28 mouse cellular contexts compared by ENCODE assay signal in the genomic region with DNA sequence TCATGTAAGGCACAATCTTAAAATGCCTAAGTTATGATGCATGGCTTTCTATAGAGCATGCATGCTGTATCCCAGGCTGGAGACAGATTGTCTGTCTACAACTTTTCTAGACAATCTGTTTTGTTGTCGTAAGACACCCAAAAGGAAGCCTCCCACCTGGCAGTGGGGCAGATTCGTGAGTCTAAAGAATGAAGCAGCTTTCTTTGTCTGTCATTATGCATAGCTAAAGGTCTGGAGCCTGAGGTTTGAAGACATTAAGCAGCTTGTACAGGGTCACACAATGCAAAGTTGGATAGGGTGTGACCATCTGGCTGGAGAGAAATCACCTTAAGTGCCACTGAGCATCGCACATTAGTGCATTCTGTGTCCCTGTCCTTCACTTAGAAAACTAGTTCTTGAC.
A peak's percentile ranks its signal among the peaks of the same experiment; 100 is the strongest.
DNase-seq lines count a peak whose midpoint lies in the region; ATAC-seq lines count a peak whose summit lies in the region.
"Had no signal": no experiment of that assay in that cellular context is flagged by ENCODE, and none has a peak within 500 bp of the region (broad histone marks: within the 10 kb centered on the region; RNA-seq: fewer than 3 reads in every experiment).

No protein-coding gene starts in this region.

- WGBS in neural tube, embryonic 13.5 days: 43% methylated on average over 3 of the region's 3 CpGs

- peaks cover 22% of the 10 kb centered on the region for H3K4me1 ChIP-seq in neural tube, embryonic 13.5 days (replicated peaks)
- H3K4me1 ChIP-seq: megakaryocyte, embryonic 14.5 days had no signal

- H3K36me3 ChIP-seq in neural tube, embryonic 13.5 days: no peaks in the 10 kb centered on the region
- H3K36me3 ChIP-seq: heart, embryonic 12.5 days; neural tube, embryonic 12.5 days had no signal

- 0 out of 2 replicates have a peak overlapping the region, but pooled peaks have one; percentile 33 for H3K27ac ChIP-seq in neural tube, embryonic 13.5 days (replicated peaks)
- H3K27ac ChIP-seq: embryonic facial prominence, embryonic 12.5 days; hindbrain, embryonic 10.5 days; hindbrain, postnatal 0 days; limb, embryonic 15.5 days; liver, embryonic 14.5 days; neural tube, embryonic 12.5 days had no signal

- H3K4me3 ChIP-seq in neural tube, embryonic 13.5 days: no peak overlapping the region
- H3K4me3 ChIP-seq: embryonic facial prominence, embryonic 12.5 days; erythroblast, embryonic 14.5 days; heart, embryonic 12.5 days; hindbrain, embryonic 10.5 days; limb, embryonic 15.5 days; megakaryocyte, embryonic 14.5 days; midbrain, embryonic 13.5 days; neural tube, embryonic 12.5 days had no signal

- H3K9me3 ChIP-seq in neural tube, embryonic 13.5 days: no peaks in the 10 kb centered on the region
- H3K9me3 ChIP-seq: embryonic facial prominence, embryonic 12.5 days; heart, embryonic 12.5 days; hindbrain, embryonic 10.5 days; limb, embryonic 15.5 days; megakaryocyte, embryonic 14.5 days; midbrain, embryonic 13.5 days; neural tube, embryonic 12.5 days had no signal

- peak; percentile 17 to 42 for DNase-seq in layer of hippocampus, adult 18-20 months (ENCODE audit: low spot score in 2 of 2)
- no peak for DNase-seq in layer of hippocampus, postnatal 10 days (ENCODE audit: low spot score in 2 of 2)
- no peak for DNase-seq in neural tube, embryonic 10.5 days (ENCODE audit: extremely low spot score, low spot score)
- DNase-seq in NIH3T3 (ENCODE audit: low read depth): peak; percentile 17
- DNase-seq in brain, adult 2 months (ENCODE audit: low read depth, low spot score): peak; percentile 75
- no peak for DNase-seq in gastrocnemius, postnatal 25 days
- no peak for DNase-seq in cerebellum, postnatal 25 days
- DNase-seq: adrenal gland, adult 8-10 months; cerebellum, adult 18-20 months; cerebellum, postnatal 14 days; gastrocnemius, postnatal 10 days; heart, adult 18-20 months; heart, postnatal 10 days; kidney, postnatal 25 days; thymus, postnatal 14 days had no signal

- H3K27me3 ChIP-seq in neural tube, embryonic 13.5 days: no peaks in the 10 kb centered on the region
- H3K27me3 ChIP-seq: embryonic facial prominence, embryonic 12.5 days; heart, embryonic 12.5 days; limb, embryonic 15.5 days; midbrain, embryonic 13.5 days; neural tube, embryonic 12.5 days had no signal

- no peak for ATAC-seq in neural tube, embryonic 13.5 days (ENCODE audit: low read depth)
- ATAC-seq: hindbrain, postnatal 0 days; intestine, postnatal 0 days had no signal

- H3K4me2 ChIP-seq in neural tube, embryonic 13.5 days: no peak overlapping the region
- H3K4me2 ChIP-seq: embryonic facial prominence, embryonic 12.5 days; heart, embryonic 12.5 days; limb, embryonic 15.5 days; lung, embryonic 14.5 days; midbrain, embryonic 13.5 days; neural tube, embryonic 12.5 days had no signal

- H3K9ac ChIP-seq in neural tube, embryonic 13.5 days: no peak overlapping the region
- H3K9ac ChIP-seq: embryonic facial prominence, embryonic 12.5 days; heart, embryonic 12.5 days; limb, embryonic 15.5 days; liver, embryonic 14.5 days; lung, embryonic 14.5 days; midbrain, embryonic 13.5 days; neural tube, embryonic 12.5 days had no signal

Comparison
In these comparisons a context has a peak if more than half of its experiments do, and no peak if none do; other contexts are left out.
1. DNase-seq: peak in layer of hippocampus, adult 18-20 months (2 of 2), NIH3T3 (single experiment) and brain, adult 2 months (single experiment); none in layer of hippocampus, postnatal 10 days (0 of 2), neural tube, embryonic 10.5 days (single experiment), gastrocnemius, postnatal 25 days (single experiment) and cerebellum, postnatal 25 days (0 of 2).